Mouse (Mus musculus) neutrophil, adult 5-6 weeks (primary cell): ENCODE results near the gene Plpp4. TPM values are rescaled to one million over a fixed set of nuclear protein-coding genes. Genes with fewer than 3 reads are reported as not detected.

Experiments used
- ATAC-seq: fragments of 151-379, 151-347 bp; 2 replicates; pipeline ENCODE4 v1.8.0; 2017; ENCODE audit warnings: mild to moderate bottlenecking, moderate TSS enrichment; ENCODE audit not compliant: insufficient number of reproducible peaks, poor library complexity, low FRiP score, severe bottlenecking; ENCODE audit errors: extremely low read depth
- total RNA-seq: library from RNA; stranded (forward); fragments of 200-1000 nt; gene quantifications from 2 replicates; pipeline ENCODE4 v1.2.3, GENCODE M21; 2017

The Plpp4 gene
- total RNA-seq, 1 experiment from 2014 or later = not detected

DNA sequence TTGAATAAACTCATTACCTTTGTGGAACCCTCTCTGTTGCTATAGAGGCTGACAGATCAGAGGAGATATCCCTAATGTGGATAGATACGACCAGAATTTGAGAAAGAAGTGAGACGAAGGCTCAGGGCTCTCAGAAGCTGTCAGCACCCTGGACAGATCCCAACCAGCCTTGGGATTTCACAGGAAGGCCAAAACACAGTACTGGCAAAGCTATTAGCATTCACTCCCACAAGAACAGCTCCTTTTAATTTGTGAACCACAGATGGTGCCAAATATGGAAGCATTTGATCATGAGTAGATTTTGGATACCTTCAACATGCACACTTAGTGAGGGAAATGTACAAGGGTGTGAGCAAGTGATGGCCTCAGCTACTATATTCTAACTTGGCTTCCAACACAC, 168.7 kb downstream of the Plpp4 start:
- no peak for ATAC-seq

GRCm38 (mm10) chr7:129428794-129429193, 172.0 kb downstream of the Plpp4 start:
- no peak for ATAC-seq

- ATAC-seq = no peak
These were observed 173.1 kb downstream of the Plpp4 start for GRCm38 (mm10) chr7:129429903-129430302.
